Mouse (Mus musculus): ENCODE measurements around the gene Man1c1. TPM values are rescaled to one million over a fixed set of nuclear protein-coding genes. Genes with fewer than 3 reads are reported as not detected.

The Man1c1 gene
- polyA plus RNA-seq, 1 experiment from 2014 or later: 7.2 TPM

DNA sequence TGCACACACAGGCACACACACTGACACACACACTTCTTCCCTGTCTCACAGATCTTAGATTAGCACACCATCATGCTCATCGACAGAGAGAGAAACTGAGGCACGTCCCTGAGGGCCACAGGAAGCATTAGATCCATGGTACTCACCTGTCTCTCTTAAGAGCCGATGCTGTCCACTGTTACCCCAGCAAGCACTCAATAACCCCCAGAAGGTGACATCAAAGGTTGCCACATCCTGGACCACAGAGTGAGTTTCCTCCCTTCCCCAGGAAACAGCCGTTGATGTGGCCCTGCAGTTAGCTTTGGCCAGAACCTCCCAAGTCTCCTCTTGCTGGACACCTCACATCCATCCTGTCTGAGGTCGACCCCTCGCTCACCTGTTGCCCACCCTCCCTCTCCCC is 49.7 kb downstream of the Man1c1 start:
- peaks cover 17% of the 10 kb centered on the region for H3K4me1 ChIP-seq (replicated peaks; ENCODE audit: control insufficient read depth, insufficient read depth, low read length)
- H3K27ac ChIP-seq: no peak overlapping the region
- DNase-seq (ENCODE audit: low spot score) (no peak), ATAC-seq (ENCODE audit: low FRiP score) (no peak)
- no peak overlapping the region for H3K9ac ChIP-seq
- WGBS: 83% methylated on average over 6 of the region's 6 CpGs
- no peak overlapping the region for H3K4me3 ChIP-seq (replicated peaks; ENCODE audit: low read length)
- H3K9me3 ChIP-seq (ENCODE audit: control insufficient read depth, low read length): no peaks in the 10 kb centered on the region
- H3K36me3 ChIP-seq (replicated peaks; ENCODE audit: control insufficient read depth, insufficient read depth): no peaks in the 10 kb centered on the region
- no peak overlapping the region for H3K4me2 ChIP-seq (replicated peaks)
- H3K27me3 ChIP-seq (ENCODE audit: control insufficient read depth, insufficient read depth, low read length): no peaks in the 10 kb centered on the region

- no peak overlapping the region for H3K9ac ChIP-seq
- H3K4me3 ChIP-seq (replicated peaks; ENCODE audit: low read length): no peak overlapping the region
- no peak overlapping the region for H3K27ac ChIP-seq
- H3K4me2 ChIP-seq (replicated peaks): no peak overlapping the region
- no peaks in the 10 kb centered on the region for H3K27me3 ChIP-seq (ENCODE audit: control insufficient read depth, insufficient read depth, low read length)
- DNase-seq (ENCODE audit: low spot score) (no peak), ATAC-seq (ENCODE audit: low FRiP score) (no peak)
- no peaks in the 10 kb centered on the region for H3K9me3 ChIP-seq (ENCODE audit: control insufficient read depth, low read length)
- no peaks in the 10 kb centered on the region for H3K36me3 ChIP-seq (replicated peaks; ENCODE audit: control insufficient read depth, insufficient read depth)
- WGBS: 53% methylated on average over 4 of the region's 4 CpGs
- H3K4me1 ChIP-seq (replicated peaks; ENCODE audit: control insufficient read depth, insufficient read depth, low read length): peaks cover 15% of the 10 kb centered on the region; the same call in 1 of the 2 replicates
Observed at GRCm38 (mm10) chr4:134652720-134653119, 51.4 kb downstream of the Man1c1 start.

DNA sequence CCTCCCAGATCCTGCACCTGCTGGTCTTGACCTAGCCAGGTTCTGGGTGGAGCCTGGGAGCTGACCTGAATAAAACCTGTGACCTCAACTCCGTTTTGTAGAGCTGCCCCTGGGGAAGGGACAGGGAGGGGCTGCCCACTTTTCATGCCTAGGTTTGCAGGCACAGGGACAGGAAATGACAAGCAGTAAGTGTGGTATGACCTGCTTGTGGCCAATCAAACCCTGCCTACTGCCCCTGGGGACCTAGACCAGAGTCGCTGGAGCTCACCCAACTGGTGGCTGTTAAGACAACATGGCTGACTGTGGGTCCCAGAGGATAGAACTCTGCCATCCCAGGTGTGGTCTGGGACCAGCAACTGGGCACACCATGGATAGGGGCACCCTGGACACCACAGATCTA is 51.9 kb downstream of the Man1c1 start:
- Histone ChIP-seq H3K9me3 (ENCODE audit: control insufficient read depth, low read length) (no peaks in the 10 kb centered on the region), H3K4me1 (replicated peaks; ENCODE audit: control insufficient read depth, insufficient read depth, low read length) (peaks cover 13% of the 10 kb centered on the region; the same call in 1 of the 2 replicates), H3K4me2 (replicated peaks) (no peak overlapping the region), H3K36me3 (replicated peaks; ENCODE audit: control insufficient read depth, insufficient read depth) (no peaks in the 10 kb centered on the region), H3K9ac (no peak overlapping the region), H3K27ac (no peak overlapping the region), H3K27me3 (ENCODE audit: control insufficient read depth, insufficient read depth, low read length) (no peaks in the 10 kb centered on the region), H3K4me3 (replicated peaks; ENCODE audit: low read length) (no peak overlapping the region)
- DNase-seq (ENCODE audit: low spot score) (no peak), ATAC-seq (ENCODE audit: low FRiP score) (no peak)
- WGBS: 55% methylated on average over 2 of the region's 2 CpGs

- Histone ChIP-seq H3K27me3 (ENCODE audit: control insufficient read depth, insufficient read depth, low read length) (no peaks in the 10 kb centered on the region), H3K27ac (no peak overlapping the region), H3K9me3 (ENCODE audit: control insufficient read depth, low read length) (no peaks in the 10 kb centered on the region), H3K4me1 (replicated peaks; ENCODE audit: control insufficient read depth, insufficient read depth, low read length) (0 out of 2 replicates have a peak, but pooled peaks cover 8% of the 10 kb centered on the region), H3K4me2 (replicated peaks) (no peak overlapping the region), H3K36me3 (replicated peaks; ENCODE audit: control insufficient read depth, insufficient read depth) (no peaks in the 10 kb centered on the region), H3K4me3 (replicated peaks; ENCODE audit: low read length) (no peak overlapping the region), H3K9ac (no peak overlapping the region)
- ATAC-seq (ENCODE audit: low FRiP score) (no peak), DNase-seq (ENCODE audit: low spot score) (no peak)
- WGBS: 64% methylated on average over 7 of the region's 7 CpGs
Observed at GRCm38 (mm10) chr4:134651358-134651757, 52.7 kb downstream of the Man1c1 start.

DNA sequence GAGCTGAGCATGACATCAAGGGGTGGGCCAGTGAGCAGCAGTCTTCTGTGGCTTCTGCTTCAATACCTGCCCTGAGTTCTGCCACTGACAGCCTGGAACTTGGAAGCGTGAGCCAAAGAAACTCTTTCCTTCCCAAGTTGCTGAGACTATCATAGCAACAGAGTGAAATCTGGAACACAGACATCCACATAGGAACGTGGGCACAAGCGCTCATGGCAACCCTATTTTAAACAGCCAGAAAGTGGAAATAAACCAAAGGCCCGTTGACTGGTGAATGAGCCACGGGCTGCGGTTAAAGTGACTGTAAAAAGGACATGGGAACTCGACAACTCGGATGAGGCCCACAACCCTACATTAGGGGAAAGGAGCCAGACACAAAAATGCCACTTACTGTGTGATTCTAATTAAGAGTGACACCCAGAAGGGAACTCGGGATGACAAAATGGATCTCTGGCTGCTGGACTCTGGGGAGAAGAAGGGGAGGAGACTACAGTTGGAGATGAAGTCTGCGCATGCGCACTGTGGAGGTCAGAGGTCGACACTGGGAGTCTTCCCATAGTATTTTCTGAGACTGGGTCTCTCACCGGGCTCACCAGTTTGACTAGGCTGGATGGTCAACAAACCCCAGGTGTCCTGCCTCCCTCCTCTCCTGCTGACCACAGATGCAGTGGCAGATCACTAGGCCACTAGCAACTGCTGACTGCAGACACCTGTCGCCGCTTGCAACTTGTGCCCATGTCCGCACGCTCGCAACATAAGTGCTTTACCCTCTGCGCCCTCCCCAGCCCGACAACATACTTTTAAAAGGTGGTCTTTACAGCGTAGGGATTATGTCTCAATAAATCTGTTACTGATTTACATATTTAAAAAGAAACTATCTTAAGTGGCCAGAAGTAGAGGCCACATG is 58.8 kb downstream of the Man1c1 start:
- no peak for ATAC-seq (ENCODE audit: low FRiP score)
- Histone ChIP-seq H3K4me1 (replicated peaks; ENCODE audit: control insufficient read depth, insufficient read depth, low read length) (0 out of 2 replicates have a peak, but pooled peaks cover 3% of the 10 kb centered on the region), H3K27me3 (ENCODE audit: control insufficient read depth, insufficient read depth, low read length) (no peaks in the 10 kb centered on the region), H3K4me3 (replicated peaks; ENCODE audit: low read length) (no peak overlapping the region), H3K4me2 (replicated peaks) (no peak overlapping the region), H3K27ac (no peak overlapping the region), H3K9me3 (ENCODE audit: control insufficient read depth, low read length) (no peaks in the 10 kb centered on the region), H3K9ac (no peak overlapping the region), H3K36me3 (replicated peaks; ENCODE audit: control insufficient read depth, insufficient read depth) (no peaks in the 10 kb centered on the region)
- DNase-seq (ENCODE audit: low spot score): no peak
- 88% methylated on average over 21 of the region's 21 CpGs for WGBS

- no peaks in the 10 kb centered on the region for H3K27me3 ChIP-seq (ENCODE audit: control insufficient read depth, insufficient read depth, low read length)
- H3K4me2 ChIP-seq (replicated peaks): no peak overlapping the region
- DNase-seq (ENCODE audit: low spot score): no peak
- H3K9me3 ChIP-seq (ENCODE audit: control insufficient read depth, low read length): no peaks in the 10 kb centered on the region
- no peaks in the 10 kb centered on the region for H3K36me3 ChIP-seq (replicated peaks; ENCODE audit: control insufficient read depth, insufficient read depth)
- H3K27ac ChIP-seq: no peak overlapping the region
- 87% methylated on average over 6 of the region's 6 CpGs for WGBS
- no peak overlapping the region for H3K4me3 ChIP-seq (replicated peaks; ENCODE audit: low read length)
- H3K4me1 ChIP-seq (replicated peaks; ENCODE audit: control insufficient read depth, insufficient read depth, low read length): 0 out of 2 replicates have a peak, but pooled peaks cover 3% of the 10 kb centered on the region
- no peak overlapping the region for H3K9ac ChIP-seq
- no peak for ATAC-seq (ENCODE audit: low FRiP score)
Observed at GRCm38 (mm10) chr4:134644410-134644809, 59.7 kb downstream of the Man1c1 start.

DNA sequence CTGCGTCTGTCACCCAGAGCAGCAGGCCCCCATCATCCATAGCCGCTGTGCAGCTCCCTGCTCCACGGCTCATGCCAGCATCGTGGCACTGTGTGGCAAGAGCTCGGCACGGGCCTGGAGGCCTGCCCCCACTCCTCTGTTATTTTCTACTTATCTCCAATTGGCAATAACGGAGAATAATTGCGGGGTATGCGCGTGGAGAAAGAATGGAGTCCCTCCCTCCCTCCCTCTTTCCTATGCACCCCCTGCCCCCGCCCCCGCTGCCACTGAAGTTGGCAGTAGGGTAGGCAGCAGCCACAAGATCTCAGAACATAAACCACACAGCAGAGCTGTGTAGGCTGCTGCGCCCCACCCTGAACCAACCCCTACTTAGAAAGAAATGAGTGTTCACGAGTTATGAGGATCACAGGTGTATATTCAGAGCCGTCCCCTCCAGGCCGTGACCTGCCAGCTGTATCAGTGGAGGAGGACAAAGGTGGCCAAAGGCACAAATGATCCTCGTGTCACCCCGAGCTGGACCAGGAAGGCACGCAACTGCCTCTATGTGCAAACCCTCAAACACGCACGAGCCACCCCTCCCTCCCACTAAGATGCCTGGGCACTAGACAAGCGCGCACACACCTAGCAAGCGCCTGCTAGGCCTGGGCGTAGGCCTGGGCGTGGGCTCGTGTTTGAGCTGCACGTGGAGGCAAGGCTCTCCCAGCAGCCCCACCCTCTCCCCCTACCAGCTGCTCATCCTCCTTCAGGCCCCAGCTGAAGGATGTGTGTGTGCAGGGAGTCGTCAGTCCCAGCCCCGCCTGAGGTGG is 62.2 kb downstream of the Man1c1 start:
- no peak for ATAC-seq (ENCODE audit: low FRiP score)
- Histone ChIP-seq H3K4me3 (replicated peaks; ENCODE audit: low read length) (no peak overlapping the region), H3K4me1 (replicated peaks; ENCODE audit: control insufficient read depth, insufficient read depth, low read length) (no peaks in the 10 kb centered on the region)

GRCm38 (mm10) chr4:134639325-134639724 is 64.8 kb downstream of the Man1c1 start:
- WGBS: 90% methylated on average over 7 of the region's 7 CpGs
- no peak overlapping the region for H3K4me2 ChIP-seq (replicated peaks)
- H3K27ac ChIP-seq: no peak overlapping the region
- H3K9ac ChIP-seq: no peak overlapping the region
- no peaks in the 10 kb centered on the region for H3K27me3 ChIP-seq (ENCODE audit: control insufficient read depth, insufficient read depth, low read length)
- H3K9me3 ChIP-seq (ENCODE audit: control insufficient read depth, low read length): no peaks in the 10 kb centered on the region
- H3K4me3 ChIP-seq (replicated peaks; ENCODE audit: low read length): no peak overlapping the region
- no peak for ATAC-seq (ENCODE audit: low FRiP score)
- no peaks in the 10 kb centered on the region for H3K4me1 ChIP-seq (replicated peaks; ENCODE audit: control insufficient read depth, insufficient read depth, low read length)
- DNase-seq (ENCODE audit: low spot score): no peak
- H3K36me3 ChIP-seq (replicated peaks; ENCODE audit: control insufficient read depth, insufficient read depth): no peaks in the 10 kb centered on the region

More for the DNA sequence above, 62.2 kb downstream of the Man1c1 start:
- WGBS: 85% methylated on average over 30 of the region's 30 CpGs
- Histone ChIP-seq H3K36me3 (replicated peaks; ENCODE audit: control insufficient read depth, insufficient read depth) (no peaks in the 10 kb centered on the region), H3K4me2 (replicated peaks) (no peak overlapping the region), H3K9ac (no peak overlapping the region), H3K27ac (no peak overlapping the region), H3K27me3 (ENCODE audit: control insufficient read depth, insufficient read depth, low read length) (no peaks in the 10 kb centered on the region), H3K9me3 (ENCODE audit: control insufficient read depth, low read length) (no peaks in the 10 kb centered on the region)
- no peak for DNase-seq (ENCODE audit: low spot score)

GRCm38 (mm10) chr4:134638111-134638550 is 66.0 kb downstream of the Man1c1 start:
- no peaks in the 10 kb centered on the region for H3K36me3 ChIP-seq (replicated peaks; ENCODE audit: control insufficient read depth, insufficient read depth)
- ATAC-seq (ENCODE audit: low FRiP score) (no peak), DNase-seq (ENCODE audit: low spot score) (no peak)
- H3K9me3 ChIP-seq (ENCODE audit: control insufficient read depth, low read length): no peaks in the 10 kb centered on the region
- WGBS: 69% methylated on average over 5 of the region's 5 CpGs
- H3K9ac ChIP-seq: no peak overlapping the region
- H3K4me1 ChIP-seq (replicated peaks; ENCODE audit: control insufficient read depth, insufficient read depth, low read length): peaks cover 9% of the 10 kb centered on the region; the same call in 1 of the 2 replicates
- no peak overlapping the region for H3K4me2 ChIP-seq (replicated peaks)
- H3K27ac ChIP-seq: no peak overlapping the region
- no peaks in the 10 kb centered on the region for H3K27me3 ChIP-seq (ENCODE audit: control insufficient read depth, insufficient read depth, low read length)
- H3K4me3 ChIP-seq (replicated peaks; ENCODE audit: low read length): no peak overlapping the region
